Mouse (Mus musculus) 416B (cell line): ENCODE data around the gene Bdh1.
A peak's percentile ranks its signal among the peaks of the same experiment; 100 is the strongest.

Experiments used
- DNase-seq: peaks from one replicate; pipeline ENCODE4 v3.0.0; 2011; ENCODE audit warnings: low read depth

Bdh1 gene

DNA sequence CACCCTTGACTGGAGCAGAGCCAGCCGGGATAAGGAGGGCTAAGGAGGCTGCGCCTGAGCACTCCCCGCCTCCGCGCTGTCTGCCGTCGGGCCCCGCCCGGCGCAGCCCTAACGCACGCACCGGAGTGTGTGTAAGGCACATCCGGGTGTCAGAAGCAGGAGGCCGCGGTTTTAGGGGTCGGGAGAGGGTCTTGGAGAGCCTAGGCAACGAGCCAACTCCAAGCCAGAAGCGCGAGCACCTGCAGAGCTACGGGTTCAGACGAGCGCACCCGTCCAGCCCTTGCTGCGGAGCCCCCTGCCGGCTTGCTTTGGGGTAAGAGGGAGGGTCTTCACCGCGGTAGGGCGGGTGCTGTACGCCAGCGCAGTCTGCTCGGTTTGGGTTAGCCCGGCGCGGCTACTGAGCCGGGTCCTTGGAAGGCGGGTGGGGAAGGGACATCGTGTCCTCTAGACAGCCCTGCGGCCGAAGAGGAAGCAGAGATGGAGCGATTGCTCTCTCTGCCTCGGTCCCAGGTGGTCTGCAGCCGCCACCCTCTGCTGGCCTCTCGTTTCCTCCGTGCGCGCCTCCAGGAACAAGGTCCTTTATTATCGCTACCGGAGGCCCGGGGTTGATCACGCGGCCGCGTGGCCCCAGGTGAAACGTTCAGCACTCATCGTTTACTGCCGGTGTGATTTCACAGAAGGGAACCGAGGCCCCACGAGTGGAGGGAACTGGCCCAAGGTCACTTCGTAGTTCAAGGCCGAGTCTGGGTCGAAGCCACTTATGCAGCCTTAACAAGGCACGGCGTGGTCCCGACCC is 6.8 kb downstream of the Bdh1 start:
- DNase-seq: no peak

DNA sequence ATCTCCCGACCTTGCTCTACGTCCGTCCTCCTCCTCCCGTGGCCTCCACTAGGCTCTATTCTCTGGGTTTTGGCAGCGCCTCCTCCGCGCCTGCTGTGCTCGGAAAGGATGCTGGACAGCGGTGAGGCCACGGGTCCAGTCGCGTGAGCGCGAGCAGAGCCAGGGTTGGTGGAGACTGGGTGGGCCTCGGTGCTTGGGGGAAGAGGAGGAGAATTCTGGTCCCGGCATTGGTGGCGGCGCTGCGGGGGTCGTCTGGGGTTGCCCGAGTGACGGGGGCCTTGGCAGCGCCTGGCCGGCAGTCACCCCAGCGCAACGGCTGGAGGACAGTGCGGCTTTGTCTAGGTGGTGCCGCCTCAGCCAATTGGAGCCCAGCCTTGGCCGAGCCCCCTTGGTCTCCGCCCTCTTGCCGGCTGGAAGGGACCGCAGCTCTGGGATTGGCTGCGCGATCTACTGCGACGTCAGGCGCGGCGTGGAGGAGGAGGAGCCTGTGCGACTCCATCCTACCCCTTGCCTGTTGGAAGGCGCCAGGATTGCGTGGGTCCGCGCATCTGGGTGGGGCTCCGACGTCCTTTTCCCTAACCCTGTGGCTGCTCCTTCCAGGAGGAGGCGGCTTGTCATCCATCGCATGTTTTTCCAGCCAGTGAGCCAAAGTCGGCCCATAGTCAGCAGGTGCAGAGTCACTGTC is 7.5 kb downstream of the Bdh1 start:
- DNase-seq: no peak

GRCm38 (mm10) chr16:31433466-31434110 is 11.5 kb downstream of the Bdh1 start:
- no peak for DNase-seq

DNA sequence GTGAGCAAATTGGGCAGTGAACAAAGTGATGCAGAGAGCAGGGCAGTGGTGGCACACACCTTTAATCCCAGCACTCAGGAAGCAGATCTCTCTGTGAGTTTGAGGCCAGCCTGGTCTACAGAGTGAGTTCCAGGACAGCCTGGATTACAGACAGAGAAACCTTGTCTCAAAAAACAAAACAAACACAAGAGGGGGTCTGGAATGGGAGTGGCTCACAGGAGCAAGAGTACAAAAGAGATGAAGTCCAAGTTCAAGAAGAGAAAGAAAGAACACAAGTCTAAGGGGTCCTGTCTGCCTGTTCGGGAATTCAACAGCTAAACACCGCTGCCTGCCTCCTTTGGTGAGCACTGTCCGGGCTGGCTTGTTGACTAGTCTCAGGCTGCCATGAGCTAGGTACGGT is 13.1 kb downstream of the Bdh1 start:
- no peak for DNase-seq

DNA sequence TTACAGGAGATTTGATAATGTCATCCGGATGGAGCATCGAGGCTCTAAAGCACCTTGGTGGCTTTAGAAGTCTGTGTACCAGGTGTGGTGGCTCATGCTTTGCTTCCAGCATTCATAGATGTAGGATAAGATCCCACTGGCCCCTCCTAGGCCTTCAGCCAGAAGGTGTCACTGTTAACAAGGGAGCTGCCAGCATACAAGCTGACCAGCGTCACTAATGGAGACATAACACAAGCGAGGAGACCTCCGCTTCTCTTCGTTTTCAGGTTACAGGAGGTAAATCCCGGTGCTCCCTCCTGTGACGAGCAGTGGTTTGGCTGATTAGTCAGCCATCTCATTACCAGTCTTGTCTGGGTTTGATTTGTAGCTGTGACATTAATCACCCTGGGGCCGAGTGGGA is 14.0 kb downstream of the Bdh1 start:
- no peak for DNase-seq

DNA sequence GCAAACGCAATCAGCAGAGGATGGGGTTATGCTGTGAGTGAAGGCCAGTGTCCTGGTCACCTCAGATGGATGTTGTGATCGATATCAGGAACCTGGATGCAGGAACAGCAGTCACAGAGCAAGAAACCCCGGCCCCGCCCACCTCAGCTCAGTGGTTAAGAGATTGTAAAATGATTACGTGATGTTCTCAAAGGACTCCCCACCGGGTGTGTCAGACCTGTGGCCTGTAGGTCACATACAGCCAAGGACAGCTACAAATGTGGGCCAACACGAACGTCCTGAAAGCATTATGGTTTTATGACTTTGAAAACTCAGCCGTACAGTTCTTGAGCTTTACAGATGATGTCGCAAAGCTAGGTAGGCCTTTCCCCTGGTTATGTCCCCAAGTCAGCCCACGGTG is 15.3 kb downstream of the Bdh1 start:
- no peak for DNase-seq

GRCm38 (mm10) chr16:31439529-31439928 is 17.4 kb downstream of the Bdh1 start:
- DNase-seq: no peak

GRCm38 (mm10) chr16:31440046-31440445 is 18.0 kb downstream of the Bdh1 start:
- no peak for DNase-seq

DNA sequence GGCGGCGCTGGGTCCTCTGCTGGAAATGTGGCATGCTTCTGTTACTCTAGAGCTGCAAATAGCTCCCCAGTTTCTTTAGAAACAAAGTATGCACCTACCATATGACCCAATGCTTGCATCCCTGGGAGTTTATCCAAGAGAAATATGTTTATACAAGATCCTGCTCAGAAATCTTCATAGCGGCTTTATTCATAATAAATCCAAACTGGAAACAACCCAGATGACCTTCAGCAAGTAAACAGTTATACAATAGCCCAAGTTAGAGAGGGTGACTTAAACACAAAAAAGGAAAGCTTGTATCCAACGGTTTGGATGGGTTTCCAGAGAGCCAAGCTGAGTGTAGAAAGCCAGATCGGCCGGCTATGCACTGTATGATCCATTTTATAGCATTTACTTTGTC is 22.4 kb downstream of the Bdh1 start:
- no peak for DNase-seq

DNA sequence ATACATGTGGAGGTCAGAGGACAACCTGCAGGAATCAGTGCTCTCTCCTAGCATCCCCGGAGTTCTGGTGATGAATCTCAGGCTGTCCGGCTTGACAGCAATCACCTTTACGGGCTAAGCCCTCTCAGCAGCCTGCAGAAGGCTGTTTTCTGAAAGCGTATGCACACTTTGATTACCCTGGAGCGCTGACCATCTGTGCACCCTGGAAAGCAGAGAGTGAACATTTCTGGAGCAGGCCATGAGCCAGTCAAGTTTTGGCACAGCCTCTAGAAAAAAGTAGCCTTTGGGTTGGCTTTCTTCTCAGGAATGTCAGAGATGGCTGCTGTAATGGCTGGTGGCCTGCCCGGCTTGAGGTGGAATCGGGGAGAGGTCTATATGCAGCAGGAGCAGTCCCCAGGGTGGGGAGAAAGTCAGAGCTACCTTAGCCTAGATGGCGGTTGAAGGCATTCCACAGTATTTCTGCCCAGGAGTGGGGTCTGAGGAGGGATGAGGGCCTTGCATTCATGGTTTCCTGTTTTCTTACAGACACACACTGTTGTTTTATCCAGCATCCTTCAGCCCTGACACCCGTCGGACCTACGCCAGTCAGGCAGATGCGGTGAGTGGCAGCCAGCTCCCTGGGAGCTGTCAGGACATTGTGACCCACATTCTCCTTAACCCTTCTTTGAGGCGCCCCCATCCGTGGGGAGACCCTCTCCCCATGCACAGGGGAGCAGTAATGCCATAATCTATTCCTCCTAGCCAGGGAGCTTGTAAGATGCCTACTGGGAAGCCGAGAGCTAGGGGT is 24.2 kb downstream of the Bdh1 start:
- DNase-seq: no peak

DNA sequence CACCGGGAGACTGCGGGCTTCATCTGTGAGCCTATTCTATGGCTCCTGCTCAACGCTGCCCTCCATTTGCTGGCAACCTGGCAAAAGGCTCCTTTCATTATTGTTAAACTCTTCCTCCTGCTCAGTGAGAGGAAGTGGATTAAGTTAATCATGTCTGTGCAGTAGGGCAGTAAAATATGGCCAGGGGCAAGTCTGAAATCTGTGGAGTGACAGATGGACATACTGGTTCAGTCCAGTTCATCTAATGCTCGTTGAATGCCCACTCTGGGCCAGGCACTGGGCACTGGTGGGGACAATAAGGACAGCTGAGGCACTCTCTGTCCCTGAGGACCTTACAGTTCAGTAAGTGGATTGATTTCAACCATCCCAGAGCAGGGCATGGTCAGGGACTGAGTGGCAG is 27.9 kb downstream of the Bdh1 start:
- no peak for DNase-seq

DNA sequence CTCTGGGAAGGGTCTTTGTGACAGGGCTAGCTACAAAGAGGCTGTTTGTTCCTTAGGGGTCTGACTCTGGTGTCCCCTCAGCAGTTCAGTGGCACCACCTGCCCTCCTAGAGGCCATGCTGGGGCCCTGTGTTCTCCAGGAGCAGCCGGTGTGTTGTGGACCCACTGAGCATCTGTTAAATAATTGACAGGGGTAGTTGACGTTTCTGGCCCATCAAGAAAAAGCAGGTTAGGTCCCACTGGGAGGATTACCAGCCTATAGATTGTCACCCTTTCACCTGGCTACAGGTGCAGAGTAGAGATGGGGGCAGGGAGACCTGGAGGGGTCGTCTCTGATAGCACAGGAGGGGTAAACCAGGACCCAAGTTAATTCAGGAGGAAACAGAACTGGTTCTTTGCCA is 29.2 kb downstream of the Bdh1 start:
- no peak for DNase-seq

DNA sequence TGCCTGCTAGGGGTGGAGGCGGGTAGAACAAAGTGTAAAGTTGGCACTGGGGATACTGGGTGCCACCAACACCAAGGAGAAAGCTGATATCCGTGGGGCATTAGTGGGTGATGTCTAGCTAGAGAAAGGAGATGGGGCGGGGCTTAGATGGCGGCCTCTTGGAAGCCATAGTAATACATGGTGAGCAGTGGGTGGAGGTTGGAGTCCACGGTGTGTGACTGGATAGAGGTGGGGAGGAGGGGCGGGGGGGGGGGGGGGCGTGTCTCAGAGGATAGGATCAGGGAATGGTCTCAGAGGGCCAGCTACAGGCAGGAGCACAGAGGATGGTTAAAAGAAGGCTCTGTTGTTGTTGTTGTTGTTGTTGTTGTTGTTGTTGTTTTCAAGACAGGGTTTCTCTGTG is 30.4 kb downstream of the Bdh1 start:
- DNase-seq: no peak

- no peak for DNase-seq
Observed at GRCm38 (mm10) chr16:31454013-31454412, 31.9 kb downstream of the Bdh1 start.

DNA sequence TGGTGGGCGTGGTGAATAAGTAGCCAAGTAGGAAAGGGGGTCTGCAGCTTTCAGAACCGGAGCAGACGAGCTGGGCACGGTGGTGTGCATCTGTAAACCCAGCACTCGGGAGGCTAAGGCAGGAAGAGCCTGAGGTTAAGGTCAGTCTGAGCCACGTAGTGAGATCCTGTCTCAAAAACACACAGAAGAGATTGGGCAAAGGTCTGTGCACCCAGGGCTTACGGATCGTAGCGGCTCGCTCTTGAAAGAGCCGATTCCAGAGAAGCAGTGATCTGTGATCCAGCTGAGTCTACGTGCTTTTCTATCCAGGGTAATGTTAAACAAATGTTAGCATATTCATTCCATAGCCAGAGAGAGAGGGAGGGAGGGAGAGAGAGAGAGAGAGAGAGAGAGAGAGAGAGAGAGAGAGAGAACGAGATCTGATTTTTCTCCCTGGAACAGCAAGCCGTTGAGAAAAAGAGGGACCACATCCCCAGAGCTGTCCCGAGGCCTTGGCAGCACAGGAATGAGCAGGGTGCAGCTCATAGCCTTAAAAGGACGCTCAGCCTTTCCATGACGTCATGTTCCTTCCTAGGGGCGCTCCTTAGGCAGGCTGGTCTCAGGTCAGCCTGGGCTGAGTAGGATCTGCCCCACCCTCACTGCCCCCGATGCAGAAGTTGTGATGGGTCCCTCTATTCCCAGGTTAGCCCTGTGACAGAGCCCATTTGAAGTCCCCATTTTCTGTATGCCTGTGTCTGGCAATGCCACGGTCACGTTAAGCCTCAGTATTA is 33.4 kb downstream of the Bdh1 start:
- peak; percentile 18 for DNase-seq

- peak; percentile 56 for DNase-seq
Observed at GRCm38 (mm10) chr16:31458229-31458918, 36.3 kb downstream of the Bdh1 start.

DNA sequence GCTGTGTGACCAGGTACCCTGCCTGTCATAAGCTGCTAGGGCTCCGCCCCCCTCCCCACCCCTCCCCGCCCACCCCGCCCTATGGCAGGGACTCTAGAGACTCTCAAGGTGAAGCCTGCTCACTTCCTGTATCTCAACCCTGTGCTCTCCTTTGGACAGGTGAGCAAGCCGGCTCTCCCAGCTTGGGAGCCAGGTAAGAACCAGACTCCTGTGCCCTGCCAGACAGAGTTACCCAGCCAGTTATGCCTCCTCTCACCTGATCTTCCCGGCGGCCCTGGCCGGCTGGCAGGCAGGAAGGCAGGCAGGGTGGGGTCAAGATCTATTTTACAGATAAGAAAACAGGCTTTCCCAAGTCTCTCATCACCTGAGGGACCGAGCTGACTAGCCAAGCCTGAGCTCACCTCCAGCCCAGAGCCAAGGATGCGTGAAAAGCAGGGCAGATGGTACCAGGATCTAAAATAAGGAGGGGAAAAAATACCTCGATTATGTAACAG is 37.9 kb downstream of the Bdh1 start:
- DNase-seq: no peak

DNA sequence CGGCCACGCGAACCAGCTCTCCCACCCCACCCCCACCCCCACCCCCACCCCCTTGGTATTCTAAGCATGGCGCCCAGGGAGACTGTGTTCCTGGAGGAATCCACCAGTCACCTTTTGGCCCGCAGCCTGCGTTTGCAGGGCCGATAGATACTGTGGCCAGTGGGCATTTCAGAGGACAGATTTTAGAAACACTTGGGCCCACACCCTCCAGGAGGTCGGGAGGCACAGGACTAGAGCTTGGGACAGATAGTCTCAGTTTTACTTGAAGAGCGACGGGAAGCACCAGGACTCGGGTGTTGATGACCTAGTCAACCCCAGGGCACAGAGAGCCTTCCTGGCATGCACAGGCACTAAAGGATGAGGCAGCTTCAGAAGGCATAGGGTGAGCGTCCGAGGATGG is 38.4 kb downstream of the Bdh1 start:
- DNase-seq: no peak

DNA sequence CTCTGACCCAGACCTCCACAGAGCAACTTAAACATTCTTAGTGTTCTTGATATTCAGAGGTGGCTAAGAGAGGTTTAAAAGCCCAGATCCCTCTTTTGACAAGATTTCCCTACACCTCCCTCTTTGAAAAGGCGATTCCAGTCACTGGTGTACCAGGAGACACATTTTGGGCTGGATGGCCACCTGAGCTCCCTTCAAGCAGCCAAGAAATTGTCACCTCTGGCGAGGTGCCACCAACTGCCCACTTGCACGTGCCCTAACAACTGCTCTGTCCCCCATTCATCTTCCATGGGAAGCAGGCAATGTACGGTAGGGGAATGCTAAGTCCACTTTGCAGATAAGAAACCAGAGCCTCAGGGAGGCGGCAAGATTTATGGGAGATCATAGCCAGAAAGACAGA is 39.0 kb downstream of the Bdh1 start:
- no peak for DNase-seq

DNA sequence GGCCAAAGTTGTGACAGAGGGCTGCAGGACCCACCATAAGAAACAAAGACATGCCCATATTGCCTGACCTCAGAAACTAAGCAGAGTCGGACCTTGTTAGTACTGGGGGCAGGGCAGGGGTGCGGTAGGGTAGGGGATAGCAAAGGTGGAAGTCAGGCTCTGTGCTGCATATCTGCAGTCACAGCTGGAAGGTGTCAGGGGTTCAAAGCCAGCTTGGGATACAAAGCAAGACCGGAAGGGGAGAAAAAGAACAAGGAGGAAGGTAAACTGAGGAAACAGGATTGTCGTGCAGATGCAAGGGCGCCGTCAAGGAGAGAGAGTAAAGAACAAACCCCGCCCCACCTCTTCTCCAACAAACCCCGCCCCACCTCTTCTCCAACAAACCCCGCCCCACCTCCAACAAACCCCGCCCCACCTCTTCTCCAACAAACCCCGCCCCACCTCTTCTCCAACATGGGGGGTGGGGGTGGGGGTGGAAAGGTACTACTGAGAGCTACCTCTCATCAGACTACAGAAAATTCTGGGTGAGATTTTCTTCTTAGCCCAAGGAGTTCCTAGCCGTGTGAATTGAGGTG is 40.1 kb downstream of the Bdh1 start:
- no peak for DNase-seq

DNA sequence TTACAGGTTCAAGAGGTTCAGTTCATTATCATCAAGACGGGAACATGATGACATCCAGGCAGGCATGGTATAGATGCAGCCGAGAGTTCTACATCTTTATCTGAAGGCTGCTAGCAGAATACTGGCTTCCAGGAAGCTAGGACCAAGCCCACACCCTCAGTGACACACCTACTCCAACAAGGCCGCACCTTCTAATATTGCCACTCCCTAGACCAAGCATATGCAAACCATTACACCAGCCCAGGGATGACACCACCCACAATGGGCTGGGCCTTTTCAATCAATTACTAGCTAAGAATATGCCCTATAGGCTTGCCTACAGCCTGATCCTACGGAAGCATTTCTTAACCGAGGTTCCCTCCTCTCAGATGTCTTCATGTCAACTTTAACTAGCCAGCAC is 42.9 kb downstream of the Bdh1 start:
- no peak for DNase-seq
